Mouse (Mus musculus) central nervous system, embryonic 11.5 days (tissue): ENCODE data around the gene Naa40. TPM values are rescaled to one million over a fixed set of nuclear protein-coding genes. Genes with fewer than 3 reads are reported as not detected.

Source experiments
- polyA plus RNA-seq: library from polyadenylated mRNA; depleted of rRNA; stranded (reverse); fragments of >200 nt; gene quantifications from 2 replicates; pipeline ENCODE4 v1.2.3, GENCODE M21; 2012; rRNA removed

Gene Naa40
- 60.6 and 70.4 TPM in 2 replicates for polyA plus RNA-seq

DNA sequence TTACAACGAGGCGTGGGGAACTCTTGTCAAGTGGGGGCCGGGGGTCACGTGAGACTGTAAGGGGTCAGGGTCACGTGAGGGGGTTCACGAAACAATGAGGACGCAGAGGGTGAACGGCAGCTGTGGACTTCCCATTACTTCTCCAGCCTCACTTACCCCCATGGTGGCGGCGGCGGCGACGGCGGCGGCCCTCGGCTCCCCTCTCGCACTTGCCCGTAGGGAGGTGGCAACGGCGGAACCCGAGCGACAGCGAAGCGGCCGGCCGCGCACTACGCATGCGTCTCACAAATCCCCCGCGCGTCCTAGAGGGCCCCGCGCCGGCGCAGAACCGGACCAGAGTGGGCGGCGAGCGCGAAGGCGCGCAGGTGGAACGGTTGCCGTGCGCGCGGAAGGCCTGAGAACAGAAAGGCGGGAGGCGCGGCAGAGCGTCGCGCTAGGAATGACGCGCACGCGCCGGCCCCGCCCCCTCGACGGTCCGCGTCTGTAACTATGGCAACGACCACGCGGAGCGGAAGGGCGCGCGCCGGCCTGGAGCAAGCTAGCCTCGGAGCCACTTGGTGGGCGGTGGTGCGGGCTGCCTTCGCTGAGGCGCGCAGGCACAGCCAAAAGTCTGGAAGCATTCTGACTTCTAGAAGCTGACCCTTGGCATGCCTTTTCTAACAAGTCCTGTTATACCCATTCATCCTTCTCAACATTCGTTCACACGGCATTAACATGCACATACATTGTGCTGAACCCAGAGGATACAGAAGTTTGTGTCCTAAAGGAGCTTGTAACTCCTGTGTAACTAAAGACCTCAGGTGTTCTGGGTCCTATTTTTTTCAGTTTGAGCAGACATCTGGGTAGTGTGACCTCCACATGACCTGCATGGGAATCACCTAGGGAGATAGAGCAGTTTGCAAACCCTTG lies at the start of gene Naa40:
Naa40 (minus strand) TSS at position 402 of the 909 bp plus-strand sequence.

GRCm38 (mm10) chr19:7267091-7267741 lies 26.2 kb upstream of the Naa40 start, which contains the start of gene Rcor2:
Gene Rcor2 (plus strand): TSS chr19:7267325.

GRCm38 (mm10) chr19:7217162-7217925 lies 23.6 kb downstream of the Naa40 start, which contains the start of gene Cox8a:
Gene Cox8a (minus strand): TSS chr19:7217616.

DNA sequence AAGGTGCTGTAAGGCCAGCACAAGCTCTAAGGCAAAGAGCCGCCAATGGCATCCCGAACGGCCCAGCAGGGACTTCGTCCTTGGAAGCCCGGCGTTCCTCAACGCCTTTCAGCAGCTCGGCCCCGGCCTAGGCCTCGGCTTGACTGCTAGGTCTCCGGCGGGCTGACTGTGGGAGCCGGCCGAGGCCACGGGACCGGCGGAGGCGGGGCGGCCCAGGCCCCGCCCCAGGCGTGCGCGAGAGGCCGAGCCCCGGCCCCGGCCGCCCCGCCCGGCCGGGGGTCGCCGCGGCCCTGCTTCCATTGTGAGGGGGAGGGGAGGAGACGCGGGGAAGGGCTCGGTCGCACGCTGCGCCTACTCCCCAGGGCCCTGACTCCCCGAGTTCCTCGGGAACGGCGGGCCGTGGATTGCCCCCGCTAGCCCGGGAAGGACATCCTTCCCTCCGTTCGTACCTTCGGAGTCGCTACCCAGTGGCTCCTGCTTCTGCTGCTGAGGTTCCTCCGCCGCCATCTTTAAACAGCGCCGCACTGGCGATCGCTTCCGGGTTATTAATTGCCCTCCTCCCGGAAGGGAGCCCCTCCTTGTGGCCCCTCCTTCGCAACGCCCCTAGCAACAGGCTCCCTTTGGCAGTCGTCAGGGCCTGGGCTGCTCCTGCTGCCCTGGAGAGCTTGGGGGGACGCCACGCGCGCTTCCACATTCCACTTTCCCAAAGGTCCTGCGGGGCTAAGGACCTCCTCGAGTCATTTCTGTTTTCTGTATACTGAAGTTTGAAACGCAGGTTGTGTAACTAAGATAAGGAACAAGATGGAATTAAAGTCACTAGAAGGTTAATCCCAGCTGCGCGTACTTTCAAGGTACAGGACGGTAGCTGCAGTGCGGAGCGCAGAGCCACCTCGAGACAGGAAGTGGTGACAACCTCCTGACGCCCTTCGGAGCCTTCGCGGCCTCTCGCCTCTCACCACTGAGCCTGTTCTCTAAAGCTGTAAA lies 34.9 kb downstream of the Naa40 start, which contains the start of gene Otub1:
Otub1 (minus strand) TSS at position 564 of the 984 bp plus-strand sequence.

Other genes with a start within 250 kb of the Naa40 start
- gene Dnajc4, start 248.6 kb downstream of the Naa40 start, polyA plus RNA-seq: 19.6 and 23.0 TPM in 2 replicates
- gene Nudt22, start 245.1 kb downstream of the Naa40 start, polyA plus RNA-seq: 11.8 and 15.2 TPM in 2 replicates
- gene Trpt1, start 245.1 kb downstream of the Naa40 start, polyA plus RNA-seq: 10.6 and 12.2 TPM in 2 replicates
- 10.6 and 12.3 TPM in 2 replicates for gene Fermt3, start 221.7 kb downstream of the Naa40 start, polyA plus RNA-seq
- gene Stip1, start 201.2 kb downstream of the Naa40 start, polyA plus RNA-seq: 233 and 251 TPM in 2 replicates
- 3.5 and 5.3 TPM in 2 replicates for gene Macrod1, start 184.4 kb downstream of the Naa40 start, polyA plus RNA-seq
- 1.8 and 2.1 TPM in 2 replicates for gene Flrt1, start 135.5 kb downstream of the Naa40 start, polyA plus RNA-seq
- 113 and 184 TPM in 2 replicates for gene Otub1, start 34.9 kb downstream of the Naa40 start, polyA plus RNA-seq
- gene Cox8a, start 23.6 kb downstream of the Naa40 start, polyA plus RNA-seq: 396 and 441 TPM in 2 replicates
- 185 and 285 TPM in 2 replicates for gene Rcor2, start 26.1 kb upstream of the Naa40 start, polyA plus RNA-seq
- 66.7 and 67.7 TPM in 2 replicates for gene Mark2, start 100.7 kb upstream of the Naa40 start, polyA plus RNA-seq
- 39.3 and 51.7 TPM in 2 replicates for gene Spindoc, start 141.8 kb upstream of the Naa40 start, polyA plus RNA-seq
- 120 and 143 TPM in 2 replicates for gene 2700081O15Rik, start 176.4 kb upstream of the Naa40 start, polyA plus RNA-seq
- gene Rtn3, start 242.1 kb upstream of the Naa40 start, polyA plus RNA-seq: 213 and 238 TPM in 2 replicates